ENCODE assay signal across 14 mouse cellular contexts in the genomic region with DNA sequence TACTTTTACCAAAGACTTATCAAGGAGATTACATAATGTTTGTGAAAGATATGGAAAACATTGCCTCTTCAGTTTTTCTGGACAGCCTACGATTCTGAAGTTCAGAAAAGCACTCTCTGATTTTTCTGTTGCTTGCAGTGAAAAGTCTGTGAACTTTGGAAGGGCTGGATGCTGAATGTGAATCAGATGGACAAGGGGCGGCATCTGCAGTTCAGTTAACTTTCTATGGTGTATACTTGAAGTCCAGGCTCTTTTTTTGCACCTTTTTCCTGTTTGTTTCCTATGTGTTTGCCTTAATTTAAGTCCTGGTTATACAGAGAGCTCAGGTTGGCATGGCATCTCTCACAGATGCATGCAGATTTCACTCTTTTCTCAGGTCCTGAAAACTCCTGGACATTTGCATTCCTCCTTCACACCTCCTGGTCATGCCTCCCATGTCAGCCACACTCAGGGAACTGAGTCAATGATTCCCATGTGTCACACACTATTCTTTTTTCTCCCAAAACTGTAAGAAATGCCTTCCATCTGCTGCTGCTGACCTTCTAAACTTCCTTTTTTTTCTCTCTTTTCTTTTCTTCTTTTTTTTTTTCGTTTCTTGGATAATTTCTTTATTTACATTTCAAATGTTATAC.
"Had no signal": no experiment of that assay in that cellular context is flagged by ENCODE, and none has a peak within 500 bp of the region (broad histone marks: within the 10 kb centered on the region; RNA-seq: fewer than 3 reads in every experiment).

No protein-coding gene starts in this region.

- DNase-seq: kidney, adult 18-20 months; kidney, postnatal 14 days; left cerebral cortex, postnatal 4 days; right cerebral cortex, postnatal 4 days; spleen, adult 18-20 months; thymus, adult 2 months; thymus, postnatal 25 days had no signal

- H3K4me2 ChIP-seq: limb, embryonic 13.5 days; midbrain, embryonic 11.5 days; midbrain, embryonic 15.5 days; neural tube, embryonic 12.5 days had no signal

- H3K9ac ChIP-seq: limb, embryonic 13.5 days; liver, embryonic 14.5 days; midbrain, embryonic 15.5 days; neural tube, embryonic 12.5 days had no signal

- H3K9me3 ChIP-seq: limb, embryonic 13.5 days; midbrain, embryonic 15.5 days; neural tube, embryonic 12.5 days had no signal

- H3K36me3 ChIP-seq: limb, embryonic 13.5 days; midbrain, embryonic 15.5 days; neural tube, embryonic 12.5 days had no signal

- H3K27ac ChIP-seq: limb, embryonic 13.5 days; liver, embryonic 14.5 days; macrophage; midbrain, embryonic 15.5 days; neural tube, embryonic 12.5 days had no signal

- ATAC-seq: midbrain, embryonic 15.5 days had no signal

- H3K4me3 ChIP-seq: limb, embryonic 13.5 days; megakaryocyte, embryonic 14.5 days; midbrain, embryonic 15.5 days; neural tube, embryonic 12.5 days had no signal

- H3K4me1 ChIP-seq: limb, embryonic 13.5 days; megakaryocyte, embryonic 14.5 days; midbrain, embryonic 15.5 days; neural tube, embryonic 12.5 days had no signal

- H3K27me3 ChIP-seq: limb, embryonic 13.5 days; megakaryocyte, embryonic 14.5 days; midbrain, embryonic 15.5 days; neural tube, embryonic 12.5 days had no signal
